ENCODE assay signal across 15 mouse cellular contexts in the genomic region with DNA sequence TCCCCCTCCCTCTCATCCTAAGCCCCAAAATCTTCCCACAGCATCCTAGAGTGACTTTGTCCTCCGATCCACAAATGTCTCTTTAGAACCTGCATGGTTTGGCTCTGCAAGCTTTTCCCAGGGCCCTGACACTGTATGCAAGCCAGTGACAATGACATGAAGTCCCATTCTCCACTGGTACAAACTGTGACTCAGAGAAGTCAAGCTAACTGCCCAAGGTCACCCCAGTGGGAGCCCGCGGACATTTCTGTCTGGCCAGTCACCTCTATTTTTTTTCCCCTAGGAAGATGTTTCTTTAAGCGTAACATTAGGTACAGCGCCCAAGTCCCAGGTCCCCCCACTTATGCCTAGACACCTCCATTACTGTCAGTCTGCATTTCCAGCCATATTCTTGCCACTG. TPM values are rescaled to one million over a fixed set of nuclear protein-coding genes. Genes with fewer than 3 reads are reported as not detected.
"Had no signal": no experiment of that assay in that cellular context is flagged by ENCODE, and none has a peak within 500 bp of the region (broad histone marks: within the 10 kb centered on the region; RNA-seq: fewer than 3 reads in every experiment).

No protein-coding gene starts in this region.

- H3K9me3 ChIP-seq: limb, embryonic 10.5 days; liver, embryonic 15.5 days; midbrain, embryonic 10.5 days; neural tube, embryonic 13.5 days; stomach, embryonic 15.5 days had no signal

- H3K4me2 ChIP-seq: liver, embryonic 11.5 days; liver, embryonic 15.5 days; neural tube, embryonic 13.5 days; stomach, embryonic 15.5 days had no signal

- H3K4me3 ChIP-seq: limb, embryonic 10.5 days; liver, embryonic 15.5 days; neural tube, embryonic 13.5 days; stomach, embryonic 15.5 days had no signal

- DNase-seq: kidney, postnatal 25 days; lung, adult 2 months; lung, postnatal 10 days; lung, postnatal 4 days; midbrain, embryonic 14.5 days; thymus, adult 2 months; thymus, postnatal 36 days had no signal

- H3K27ac ChIP-seq: limb, embryonic 10.5 days; liver, embryonic 15.5 days; midbrain, embryonic 10.5 days; neural tube, embryonic 13.5 days; stomach, embryonic 15.5 days had no signal

- H3K9ac ChIP-seq: liver, embryonic 15.5 days; neural tube, embryonic 13.5 days; stomach, embryonic 15.5 days had no signal

- H3K36me3 ChIP-seq: limb, embryonic 10.5 days; liver, embryonic 15.5 days; midbrain, embryonic 10.5 days; neural tube, embryonic 13.5 days; stomach, embryonic 15.5 days had no signal

RNA-seq across cellular contexts. Expression of a gene that starts 1.6 kb away (rescaled TPM):
- total RNA-seq: megakaryocyte, adult 5-6 weeks had no signal
- polyA plus RNA-seq: limb, embryonic 10.5 days; liver, embryonic 11.5 days; liver, embryonic 15.5 days; lung, adult 2 months; midbrain, embryonic 14.5 days; neural tube, embryonic 13.5 days; spleen, adult 2 months; stomach, embryonic 15.5 days; thymus, adult 2 months had no signal

RNA-seq across cellular contexts. Expression of a gene that starts 12.8 kb away (rescaled TPM):
- total RNA-seq: megakaryocyte, adult 5-6 weeks had no signal
